8 mouse cellular contexts compared by ENCODE assay signal in the genomic region with DNA sequence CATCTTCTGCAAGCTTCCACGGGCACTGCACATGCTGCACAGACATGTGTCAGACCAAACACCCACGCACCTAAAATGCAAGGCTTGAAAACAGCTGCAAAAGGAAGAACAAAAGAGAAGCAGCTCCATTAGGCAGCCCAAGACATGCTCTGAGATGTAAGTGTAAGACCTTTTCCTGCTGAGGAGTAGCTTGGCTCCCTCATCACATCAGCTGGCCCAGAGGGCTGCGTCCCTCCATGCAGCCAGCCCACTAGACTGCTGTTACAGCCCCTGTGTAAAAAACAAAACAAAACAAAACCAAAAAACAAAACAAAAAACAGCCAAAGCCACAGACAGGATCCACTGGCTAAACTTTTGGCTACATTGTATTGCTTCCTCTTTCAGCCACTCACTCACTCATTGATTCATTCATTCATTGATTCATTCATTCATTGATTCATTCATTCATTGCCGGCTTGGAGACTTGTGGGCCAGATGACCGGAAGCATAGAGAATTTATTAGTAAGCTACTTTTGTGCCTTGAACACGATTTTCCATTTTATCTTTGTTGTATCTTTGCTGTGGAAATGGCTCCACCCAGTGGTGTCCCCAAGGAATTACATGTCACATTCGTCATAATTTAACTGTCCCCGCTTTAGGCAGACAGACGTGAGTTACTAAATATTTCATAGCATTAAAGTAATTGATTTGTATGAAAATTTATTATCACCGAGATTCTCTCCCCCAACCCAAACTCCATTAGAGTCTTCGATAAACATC.
DNase-seq lines count a peak whose midpoint lies in the region; ATAC-seq and TF ChIP-seq lines count a peak whose summit lies in the region.

No protein-coding gene starts in this region.

- H3K36me3 ChIP-seq in ES-E14 (ENCODE audit: control insufficient read depth, insufficient read depth, low read length, poor library complexity, severe bottlenecking), result no peaks in the 10 kb centered on the region
- H3K36me3 ChIP-seq in forebrain, embryonic 16.5 days (ENCODE audit: control insufficient read depth, insufficient read depth), result no peaks in the 10 kb centered on the region

- H3K9ac ChIP-seq in ES-E14 (ENCODE audit: insufficient read depth, low read depth, low read length, poor library complexity, severe bottlenecking), result no peak overlapping the region
- H3K9ac ChIP-seq in forebrain, embryonic 16.5 days (replicated peaks; ENCODE audit: low read depth, low read length), result no peak overlapping the region

- peak; percentile 67; the same call in 1 of the 2 replicates for TF ChIP-seq CTCF in brain, embryonic 14.5 days (IDR thresholded peaks at IDR 0.05; ENCODE audit: borderline replicate concordance, extremely low read depth, insufficient read depth, insufficient read length)

- in situ Hi-C loops in ES-E14 (cut with MboI; ENCODE audit: low sequenced_read_pairs in 2 of 2, unreplicated experiment in 2 of 2), result loop anchor here (10.0 to 25.0 kb wide), 2 partner anchors 581 to 593 kb away; no protein-coding TSS in a partner anchor

- no peak overlapping the region for H3K4me3 ChIP-seq in ES-E14 (ENCODE audit: insufficient read depth in 1 of 2, low read depth in 1 of 2, low read length in 2 of 2, poor library complexity in 1 of 2, severe bottlenecking in 1 of 2)
- no peak overlapping the region for H3K4me3 ChIP-seq in forebrain, embryonic 16.5 days (replicated peaks; ENCODE audit: low read length)

- no peaks in the 10 kb centered on the region for H3K4me1 ChIP-seq in ES-E14 (ENCODE audit: control insufficient read depth in 2 of 2, insufficient read depth in 2 of 2, low read length in 2 of 2, poor library complexity in 1 of 2)
- 0 out of 2 replicates have a peak, but pooled peaks cover 3% of the 10 kb centered on the region for H3K4me1 ChIP-seq in forebrain, embryonic 16.5 days (replicated peaks; ENCODE audit: control insufficient read depth, insufficient read depth, low read length)

- WGBS in forebrain, embryonic 16.5 days, result 17% methylated on average over 11 of the region's 11 CpGs

- no peaks in the 10 kb centered on the region for H3K27me3 ChIP-seq in forebrain, embryonic 16.5 days (replicated peaks; ENCODE audit: control insufficient read depth, insufficient read depth, low read length)

- no peak overlapping the region for H3K4me2 ChIP-seq in forebrain, embryonic 16.5 days (ENCODE audit: low read length)

- TF ChIP-seq POLR2A in brain, embryonic 14.5 days (IDR thresholded peaks at IDR 0.05; ENCODE audit: borderline replicate concordance, extremely low read depth, insufficient read depth, insufficient read length, poor library complexity, severe bottlenecking), result no peak

- DNase-seq in kidney, adult 18-20 months, result peak; percentile 54
- DNase-seq in kidney, adult 11 months, result no peak
- no peak for DNase-seq in ES-E14 (ENCODE audit: low read depth, low spot score)
- DNase-seq in brain, embryonic 14.5 days (ENCODE audit: low read depth), result peak; percentile 76
- peak; percentile 42 to 74 for DNase-seq in layer of hippocampus, adult 18-20 months (ENCODE audit: low spot score in 2 of 2)

- H3K9me3 ChIP-seq in ES-E14 (ENCODE audit: control insufficient read depth, insufficient read depth, low read depth, low read length), result no peaks in the 10 kb centered on the region
- no peaks in the 10 kb centered on the region for H3K9me3 ChIP-seq in forebrain, embryonic 16.5 days (ENCODE audit: control insufficient read depth, low read length)

- H3K27ac ChIP-seq in ES-E14 (ENCODE audit: insufficient read depth, low read depth, low read length, poor library complexity, severe bottlenecking), result no peak overlapping the region
- H3K27ac ChIP-seq in forebrain, embryonic 16.5 days (ENCODE audit: low read length), result no peak overlapping the region

- peak; percentile 49; the same call in 1 of the 2 replicates for ATAC-seq in forebrain, embryonic 16.5 days
- ATAC-seq in megakaryocyte, adult 5-6 weeks (ENCODE audit: poor library complexity, severe bottlenecking), result peak; percentile 64
- ATAC-seq in erythroblast, adult 5-6 weeks (replicated peaks; ENCODE audit: low FRiP score, poor library complexity, severe bottlenecking), result no peak

TF ChIP-seq in ES-E14, 5 proteins besides CTCF, POLR2A, EP300 and RAD21:
- TF ChIP-seq ZC3H11A (IDR thresholded peaks at IDR 0.05; ENCODE audit: borderline replicate concordance, low read depth, low read length) (peak; percentile 93), ZNF384 (IDR thresholded peaks at IDR 0.05; ENCODE audit: low read depth, low read length) (no peak), MAFK (IDR thresholded peaks at IDR 0.05; ENCODE audit: insufficient read depth, low read depth, low read length) (no peak), CHD2 (IDR thresholded peaks at IDR 0.05; ENCODE audit: low read depth, low read length) (no peak)

Comparison
In these comparisons a context has a peak if more than half of its experiments do, and no peak if none do; other contexts are left out.
1. DNase-seq: peak in kidney, adult 18-20 months (single experiment), brain, embryonic 14.5 days (single experiment) and layer of hippocampus, adult 18-20 months (2 of 2); none in kidney, adult 11 months (single experiment) and ES-E14 (single experiment).